Mouse (Mus musculus): ENCODE measurements around the gene Mgmt.

- no peak for TF ChIP-seq CTCF (conservative IDR thresholded peaks at IDR 0.05 in 1 of 2, IDR thresholded peaks at IDR 0.05 in 1 of 2; ENCODE audit: low read depth in 2 of 2, low read length in 2 of 2)
- no peak for TF ChIP-seq MAX (IDR thresholded peaks at IDR 0.05; ENCODE audit: low read length)
- TF ChIP-seq USF2 (conservative IDR thresholded peaks at IDR 0.05; ENCODE audit: low read depth, low read length), result no peak
- no peak for TF ChIP-seq NRF1 (IDR thresholded peaks at IDR 0.05; ENCODE audit: low read depth, low read length)
- TF ChIP-seq TCF12 (IDR thresholded peaks at IDR 0.05; ENCODE audit: low read depth, low read length), result no peak
- TF ChIP-seq GABPA (IDR thresholded peaks at IDR 0.05; ENCODE audit: insufficient replicate concordance, low read depth, low read length), result no peak
- TF ChIP-seq E2F4 (IDR thresholded peaks at IDR 0.05; ENCODE audit: insufficient replicate concordance, low read depth, low read length), result no peak
- TF ChIP-seq SIN3A (IDR thresholded peaks at IDR 0.05; ENCODE audit: low read length), result no peak
- TF ChIP-seq POLR2A (IDR thresholded peaks at IDR 0.05; ENCODE audit: low read depth, low read length), result no peak
- TF ChIP-seq JUND (conservative IDR thresholded peaks at IDR 0.05; ENCODE audit: low read depth, low read length), result no peak
- no peak for TF ChIP-seq EP300 (IDR thresholded peaks at IDR 0.05; ENCODE audit: low read length)
Measured at GRCm38 (mm10) chr7:137018614-137019013, 124.2 kb downstream of the Mgmt start.

Measured in CH12.LX (cell line).